Mouse (Mus musculus) adrenal gland, postnatal 10 days (tissue): Measurements from ENCODE around the gene Lpgat1. TPM values are rescaled to one million over a fixed set of nuclear protein-coding genes. Genes with fewer than 3 reads are reported as not detected.
A peak's percentile ranks its signal among the peaks of the same experiment; 100 is the strongest.

Source experiments
- DNase-seq: peaks from one replicate; pipeline ENCODE4 v3.0.0; 2021; ENCODE audit warnings: mixed read lengths
- total RNA-seq, 2 experiments: library from RNA; stranded (reverse); gene quantifications; 2 replicates each; pipeline ENCODE4 v1.2.3; 2021

Gene Lpgat1
- total RNA-seq, 2 experiments from 2014 or later, result 67.9 to 74.3 TPM

- DNase-seq, result no peak
These were observed 88.2 kb downstream of the Lpgat1 start for GRCm38 (mm10) chr1:191805788-191806187.

- DNase-seq, result no peak
These were observed 89.1 kb downstream of the Lpgat1 start for GRCm38 (mm10) chr1:191806740-191807139.

GRCm38 (mm10) chr1:191807979-191808378 lies 90.3 kb downstream of the Lpgat1 start:
- no peak for DNase-seq

- peak; percentile 62 for DNase-seq
These were observed 91.1 kb downstream of the Lpgat1 start for GRCm38 (mm10) chr1:191808688-191809223.

DNA sequence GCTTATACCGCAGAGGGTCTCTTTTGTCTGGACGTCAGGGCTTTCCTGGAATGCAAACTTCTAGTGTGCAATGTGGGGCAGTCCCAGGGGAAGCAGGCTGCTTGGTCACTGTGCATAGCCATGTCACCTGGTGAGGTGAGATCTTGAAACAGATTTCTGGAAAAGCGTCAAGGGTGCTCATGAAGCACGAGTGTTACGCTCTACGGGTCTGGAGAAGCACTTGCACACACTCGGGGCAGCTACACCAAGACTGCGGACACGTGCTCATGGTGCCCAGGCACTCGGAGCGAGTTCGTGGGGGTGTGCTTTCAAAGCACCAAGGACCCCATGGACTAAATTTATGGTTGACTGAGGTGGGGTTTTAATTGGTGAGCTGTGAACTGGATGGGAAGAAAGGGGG lies 94.1 kb downstream of the Lpgat1 start:
- DNase-seq, result no peak

GRCm38 (mm10) chr1:191812949-191813691 lies 95.5 kb downstream of the Lpgat1 start:
- no peak for DNase-seq

DNA sequence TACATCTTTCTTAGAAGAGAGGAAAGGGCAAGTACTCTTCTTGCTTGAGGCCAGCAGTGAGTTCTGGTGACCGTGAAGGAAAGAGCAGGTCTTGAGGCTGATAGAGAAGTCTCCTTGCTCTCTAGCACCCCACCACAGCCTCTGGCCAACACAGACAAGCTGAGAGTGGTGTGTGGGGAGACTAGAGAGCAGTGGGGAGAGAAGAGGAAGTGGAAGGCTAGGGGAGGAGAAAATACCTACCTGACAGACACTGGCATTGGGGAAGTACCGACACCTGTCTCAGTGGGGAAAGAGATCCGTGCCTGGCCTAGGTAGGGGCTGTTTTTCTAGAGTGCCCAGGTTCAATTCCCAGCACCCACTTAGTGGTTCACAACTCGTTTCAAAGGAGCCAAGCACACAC lies 96.6 kb downstream of the Lpgat1 start:
- no peak for DNase-seq

DNA sequence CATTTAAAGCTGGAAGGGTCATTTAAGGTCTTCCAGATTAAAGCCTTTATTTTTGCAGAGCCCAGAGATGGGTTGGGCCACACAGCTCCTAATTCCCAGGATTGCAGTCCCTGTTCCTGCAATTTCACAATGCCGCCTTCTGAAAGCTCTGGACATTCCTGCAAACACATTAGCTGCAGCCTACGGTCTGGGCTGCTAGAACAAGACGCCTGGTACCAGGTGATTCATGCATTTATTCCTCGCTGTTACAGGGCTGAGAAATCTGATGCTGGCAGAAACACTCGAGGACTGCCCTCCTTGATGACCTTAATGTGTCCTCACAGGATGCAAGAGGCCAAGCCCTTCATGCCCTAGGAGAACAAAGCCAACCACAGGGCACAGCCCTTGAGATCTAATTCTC lies 97.3 kb downstream of the Lpgat1 start:
- peak; percentile 20 for DNase-seq

DNA sequence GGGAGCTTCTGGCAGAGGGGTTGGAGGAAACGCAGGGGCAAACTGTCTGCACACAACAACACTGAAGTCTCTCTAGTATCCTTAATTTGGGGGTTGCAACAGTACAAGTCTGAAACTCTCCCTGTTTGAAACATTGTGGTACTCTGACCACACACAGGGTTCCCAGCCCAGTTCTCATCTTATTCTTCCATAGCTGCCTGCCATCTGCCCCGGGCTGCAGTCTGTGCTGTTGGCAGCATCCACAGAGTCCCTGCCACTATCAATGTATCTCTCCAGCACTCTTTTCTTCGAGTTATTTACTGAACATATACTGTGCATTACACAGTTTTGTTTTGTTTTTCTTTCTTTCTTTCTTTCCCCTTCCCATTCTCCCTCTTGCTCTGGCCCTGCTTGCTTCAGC lies 99.0 kb downstream of the Lpgat1 start:
- DNase-seq, result no peak

DNA sequence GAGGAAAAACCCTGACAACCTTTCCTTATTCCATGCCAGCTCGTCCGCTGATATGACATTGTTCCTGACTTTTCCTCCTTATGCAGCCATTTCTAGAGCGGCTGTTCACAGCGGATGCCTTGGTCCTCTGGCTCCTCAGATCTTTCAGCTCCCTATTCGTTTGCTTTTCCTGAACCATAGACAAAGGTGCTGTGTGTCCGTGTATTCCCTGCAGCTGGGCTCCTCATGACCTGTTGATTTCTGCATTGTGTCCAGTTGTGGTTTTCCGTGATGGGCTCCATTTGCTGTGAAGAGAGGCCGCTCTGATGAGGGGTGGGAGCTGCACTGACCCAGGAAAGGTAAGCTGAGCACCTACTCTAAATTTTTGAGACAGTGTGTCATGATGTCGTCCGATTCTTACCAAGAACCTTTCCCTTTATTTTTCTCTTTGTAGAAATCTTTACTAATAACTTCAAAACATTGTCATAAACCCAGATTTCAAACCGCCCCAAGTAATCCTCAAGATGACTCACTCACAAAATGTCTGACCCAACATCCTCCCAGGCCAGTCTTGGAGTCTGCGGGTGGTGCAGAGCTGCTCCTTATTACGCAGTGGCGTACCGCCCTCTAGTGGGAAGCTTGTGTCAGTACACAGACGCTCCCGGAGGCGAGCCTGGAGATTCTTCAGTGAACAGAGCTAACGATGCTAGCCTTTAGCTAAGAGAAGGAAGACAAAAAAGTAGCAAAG lies 99.9 kb downstream of the Lpgat1 start:
- peak; percentile 92 for DNase-seq

DNA sequence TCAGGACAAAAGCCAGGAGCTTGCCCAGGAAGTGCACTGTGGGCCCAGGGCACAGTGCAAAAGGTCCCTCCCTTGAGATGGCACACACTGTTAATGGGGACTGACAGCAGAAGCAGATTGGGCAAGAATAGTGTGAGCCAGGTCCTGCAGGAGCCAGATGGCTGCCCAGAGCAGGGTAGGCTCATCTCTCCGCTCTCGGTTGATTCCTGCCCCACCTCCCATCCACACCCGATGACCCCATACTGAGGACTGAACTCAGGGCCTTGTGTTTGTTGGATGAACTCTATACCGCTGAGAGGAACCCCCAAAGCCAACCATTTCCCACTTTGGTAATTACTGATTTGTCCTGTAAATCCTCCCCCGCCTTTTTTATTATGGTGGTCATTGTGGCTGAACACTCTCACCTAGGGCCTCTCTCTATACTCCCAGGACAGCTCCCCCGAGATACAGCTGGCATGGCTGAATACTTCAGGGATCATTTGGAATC lies 100.6 kb downstream of the Lpgat1 start:
- DNase-seq, result no peak

- no peak for DNase-seq
These were observed 101.4 kb downstream of the Lpgat1 start for GRCm38 (mm10) chr1:191819026-191819425.

GRCm38 (mm10) chr1:191820951-191821325 lies 103.3 kb downstream of the Lpgat1 start:
- DNase-seq, result no peak

DNA sequence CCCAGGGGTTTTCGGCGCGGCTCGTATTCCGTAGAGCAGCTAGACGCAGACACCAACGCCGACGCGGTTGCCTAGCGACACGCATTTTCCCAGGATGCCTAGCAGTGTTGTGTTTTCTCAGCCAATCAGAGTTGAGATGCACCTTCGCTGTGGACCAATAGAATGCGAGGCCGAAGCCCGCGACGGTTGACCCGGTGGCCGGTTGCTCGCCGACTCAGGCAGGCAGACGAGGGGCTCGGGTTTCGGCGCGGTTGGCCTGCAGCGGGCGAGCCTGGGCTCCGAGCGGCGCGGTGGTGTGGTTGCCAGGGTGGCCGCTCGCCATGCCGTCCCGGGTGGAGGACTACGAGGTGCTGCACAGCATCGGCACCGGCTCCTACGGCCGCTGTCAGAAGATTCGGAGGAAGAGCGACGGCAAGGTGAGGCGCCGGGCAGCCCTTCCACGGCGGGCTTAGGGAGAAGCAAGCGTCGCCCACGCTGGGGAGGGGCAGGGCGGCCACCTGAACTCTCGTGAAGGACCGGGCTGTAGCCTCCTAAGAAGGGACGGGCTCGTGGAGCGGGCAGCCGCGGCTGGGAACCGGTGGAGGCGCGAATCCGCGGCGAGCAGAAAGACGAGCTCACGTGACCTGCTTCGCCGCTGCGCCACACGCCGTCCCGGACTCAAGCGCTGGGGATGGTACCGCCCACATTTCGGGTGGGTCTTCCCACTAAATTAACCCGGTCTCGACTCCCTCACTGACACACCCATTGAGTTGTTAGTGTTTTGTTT lies 103.9 kb downstream of the Lpgat1 start, which contains the start of gene Nek2:
Nek2 (plus strand) TSS at position 119 of the 766 bp plus-strand sequence.
- DNase-seq, result peak; percentile 98

GRCm38 (mm10) chr1:191829124-191829523 lies 111.5 kb downstream of the Lpgat1 start:
- no peak for DNase-seq

GRCm38 (mm10) chr1:191833396-191833795 lies 115.8 kb downstream of the Lpgat1 start:
- DNase-seq, result no peak

Other genes with a start within 250 kb of the Lpgat1 start
- gene Dtl, start 142.3 kb upstream of the Lpgat1 start, total RNA-seq, result 10 to 100 TPM in 1 of 2 experiments, 1 to 10 TPM in 1; 7.8 to 11.9 TPM
- gene Ints7, start 142.2 kb upstream of the Lpgat1 start, total RNA-seq, result 10 to 100 TPM; 33.8 to 36.4 TPM
- 10 to 100 TPM in 1 of 2 experiments, 1 to 10 TPM in 1; 8.8 to 10.5 TPM for gene Nek2, start 103.6 kb downstream of the Lpgat1 start, total RNA-seq
- gene Slc30a1, start 188.9 kb downstream of the Lpgat1 start, total RNA-seq, result 10 to 100 TPM; 16.6 to 21.0 TPM